Mouse (Mus musculus) testis, adult 2 months (tissue): ENCODE data around the gene Rela. TPM values are rescaled to one million over a fixed set of nuclear protein-coding genes. Genes with fewer than 3 reads are reported as not detected.

ENCODE experiments used
- H3K27ac ChIP-seq: fragments of 200-500 bp; 2 replicates; pipeline ENCODE4 v1.5.1; 2012; ENCODE audit warnings: low read depth, low read length; ENCODE audit not compliant: control insufficient read depth, insufficient read depth
- H3K27me3 ChIP-seq: fragments of 200-500 bp; 2 replicates; pipeline ENCODE4 v1.6.1; 2012; ENCODE audit warnings: mild to moderate bottlenecking, low read length, moderate library complexity; ENCODE audit not compliant: control insufficient read depth, insufficient read depth
- H3K36me3 ChIP-seq: fragments of 200-500 bp; 2 replicates; pipeline ENCODE4 v1.6.1; 2012; ENCODE audit warnings: mild to moderate bottlenecking, low read length; ENCODE audit not compliant: control insufficient read depth, insufficient read depth
- H3K4me1 ChIP-seq: fragments of 200-500 bp; 2 replicates; pipeline ENCODE4 v1.6.1; 2012; ENCODE audit warnings: low read length; ENCODE audit not compliant: control insufficient read depth, insufficient read depth
- H3K4me3 ChIP-seq: fragments of 200-500 bp; 2 replicates; pipeline ENCODE4 v1.5.1; 2012; ENCODE audit warnings: low read depth, mild to moderate bottlenecking, low read length, moderate library complexity, mixed read lengths; ENCODE audit not compliant: control insufficient read depth
- CTCF ChIP-seq: fragments of 200-500 bp; IDR thresholded peaks from 2 replicates; pipeline ENCODE4 v1.5.1; 2012; ENCODE audit warnings: low read depth, mild to moderate bottlenecking, inconsistent platforms, low read length, moderate library complexity; ENCODE audit not compliant: control insufficient read depth, insufficient read depth, insufficient replicate concordance
- POLR2A ChIP-seq: fragments of 200-500 bp; IDR thresholded peaks from 2 replicates; pipeline ENCODE4 v1.6.1; 2012; ENCODE audit warnings: low read depth, mild to moderate bottlenecking, inconsistent platforms, low read length, moderate library complexity; ENCODE audit not compliant: control insufficient read depth
- polyA plus RNA-seq: library from polyadenylated mRNA; depleted of rRNA; stranded (reverse); fragments of >200 nt; gene quantifications from 2 replicates; pipeline ENCODE4 v1.2.3, GENCODE M21; 2012

Rela gene
- polyA plus RNA-seq, 1 experiment = 42.5 TPM

- no peak overlapping the region for H3K4me3 ChIP-seq
- peaks cover 2% of the 10 kb centered on the region for H3K4me1 ChIP-seq
- H3K27me3 ChIP-seq = no peaks in the 10 kb centered on the region
- no peaks in the 10 kb centered on the region for H3K36me3 ChIP-seq
- no peak for TF ChIP-seq POLR2A
- no peak for TF ChIP-seq CTCF
- H3K27ac ChIP-seq = no peak overlapping the region
Observed at GRCm38 (mm10) chr19:5614953-5615352, 22.3 kb upstream of the Rela start.

GRCm38 (mm10) chr19:5620007-5620406 is 17.3 kb upstream of the Rela start:
- Histone ChIP-seq H3K4me3 (no peak overlapping the region), H3K36me3 (no peaks in the 10 kb centered on the region), H3K4me1 (no peaks in the 10 kb centered on the region), H3K27ac (no peak overlapping the region), H3K27me3 (no peaks in the 10 kb centered on the region)
- TF ChIP-seq POLR2A (no peak), CTCF (no peak)

GRCm38 (mm10) chr19:5621884-5622283 is 15.4 kb upstream of the Rela start:
- no peak for TF ChIP-seq CTCF
- TF ChIP-seq POLR2A = no peak
- Histone ChIP-seq H3K27me3 (no peaks in the 10 kb centered on the region), H3K27ac (no peak overlapping the region), H3K4me1 (no peaks in the 10 kb centered on the region), H3K36me3 (no peaks in the 10 kb centered on the region), H3K4me3 (no peak overlapping the region)

- no peaks in the 10 kb centered on the region for H3K27me3 ChIP-seq
- H3K4me3 ChIP-seq = no peak overlapping the region
- no peaks in the 10 kb centered on the region for H3K36me3 ChIP-seq
- no peak overlapping the region for H3K27ac ChIP-seq
- no peaks in the 10 kb centered on the region for H3K4me1 ChIP-seq
- TF ChIP-seq CTCF = no peak
- TF ChIP-seq POLR2A = no peak
Observed at GRCm38 (mm10) chr19:5625311-5625710, 12.0 kb upstream of the Rela start.

- Histone ChIP-seq H3K27ac (no peak overlapping the region), H3K27me3 (no peaks in the 10 kb centered on the region), H3K36me3 (no peaks in the 10 kb centered on the region), H3K4me3 (no peak overlapping the region), H3K4me1 (no peaks in the 10 kb centered on the region)
- TF ChIP-seq CTCF = no peak
- no peak for TF ChIP-seq POLR2A
Observed at GRCm38 (mm10) chr19:5629907-5630306, 7.4 kb upstream of the Rela start.

GRCm38 (mm10) chr19:5632120-5632519 is 5.2 kb upstream of the Rela start:
- Histone ChIP-seq H3K27me3 (no peaks in the 10 kb centered on the region), H3K27ac (no peak overlapping the region), H3K4me1 (peaks cover 2% of the 10 kb centered on the region), H3K36me3 (no peaks in the 10 kb centered on the region), H3K4me3 (no peak overlapping the region)
- TF ChIP-seq POLR2A (no peak), CTCF (no peak)

GRCm38 (mm10) chr19:5636036-5636570 is 1.2 kb upstream of the Rela start:
- Histone ChIP-seq H3K4me3 (no peak overlapping the region), H3K27me3 (no peaks in the 10 kb centered on the region), H3K36me3 (no peaks in the 10 kb centered on the region; the same call in 1 of the 2 replicates), H3K27ac (peak overlapping the region; percentile 92), H3K4me1 (peaks cover 8% of the 10 kb centered on the region)
- TF ChIP-seq CTCF (no peak), POLR2A (no peak)
